Mouse (Mus musculus) thymus, postnatal 14 days (tissue): Measurements from ENCODE around the gene Rsl24d1.
A peak's percentile ranks its signal among the peaks of the same experiment; 100 is the strongest.
"Not testable (repeated sequence)": the region's sequence is repeated elsewhere in the genome, so short reads cannot be mapped to it uniquely, and the experiment has no call there.

ENCODE experiments used
- DNase-seq: peaks from one replicate; pipeline ENCODE4 v3.0.0; 2021

Rsl24d1 gene

GRCm38 (mm10) chr9:73103159-73103879 lies 9.9 kb upstream of the Rsl24d1 start:
- DNase-seq, result no peak

- DNase-seq, result no peak
Measured at GRCm38 (mm10) chr9:73103880-73104198, 9.4 kb upstream of the Rsl24d1 start.

GRCm38 (mm10) chr9:73105141-73105540 lies 8.1 kb upstream of the Rsl24d1 start:
- DNase-seq, result no peak

GRCm38 (mm10) chr9:73105771-73106170 lies 7.5 kb upstream of the Rsl24d1 start:
- DNase-seq, result no peak

- DNase-seq, result not testable (repeated sequence)
Measured at GRCm38 (mm10) chr9:73116704-73117103, 3.5 kb downstream of the Rsl24d1 start.

GRCm38 (mm10) chr9:73118012-73118411 lies 4.8 kb downstream of the Rsl24d1 start:
- no peak for DNase-seq

GRCm38 (mm10) chr9:73121735-73122134 lies 8.5 kb downstream of the Rsl24d1 start:
- peak; percentile 25 for DNase-seq

- DNase-seq, result no peak
Measured at GRCm38 (mm10) chr9:73125043-73125570, 11.9 kb downstream of the Rsl24d1 start.

- no peak for DNase-seq
Measured at GRCm38 (mm10) chr9:73127457-73127856, 14.2 kb downstream of the Rsl24d1 start.

GRCm38 (mm10) chr9:73129875-73130274 lies 16.6 kb downstream of the Rsl24d1 start:
- DNase-seq, result no peak

- DNase-seq, result no peak
Measured at GRCm38 (mm10) chr9:73130529-73130928, 17.3 kb downstream of the Rsl24d1 start.

GRCm38 (mm10) chr9:73137341-73137886 lies 24.2 kb downstream of the Rsl24d1 start:
- DNase-seq, result no peak

- DNase-seq, result no peak
Measured at GRCm38 (mm10) chr9:73154347-73154746, 41.1 kb downstream of the Rsl24d1 start.

GRCm38 (mm10) chr9:73157968-73158367 lies 44.7 kb downstream of the Rsl24d1 start:
- DNase-seq, result no peak

- DNase-seq, result no peak
Measured at GRCm38 (mm10) chr9:73159265-73159664, 46.0 kb downstream of the Rsl24d1 start.

- peak; percentile 65 for DNase-seq
Measured at GRCm38 (mm10) chr9:73162571-73163333, 49.5 kb downstream of the Rsl24d1 start.

- DNase-seq, result no peak
Measured at GRCm38 (mm10) chr9:73165631-73166030, 52.4 kb downstream of the Rsl24d1 start.
